Mouse (Mus musculus): ENCODE results near the gene Sag. TPM values are rescaled to one million over a fixed set of nuclear protein-coding genes. Genes with fewer than 3 reads are reported as not detected.

Gene Sag
- total and polyA plus RNA-seq, 3 experiments = 0.16 to 0.57 (median 0.43) TPM

GRCm38 (mm10) chr1:87879494-87880325, 76.2 kb downstream of the Sag start:
- Histone ChIP-seq H3K4me1 (ENCODE audit: control insufficient read depth, insufficient read depth, low read length) (peaks cover 31% of the 10 kb centered on the region), H3K27ac (peak overlapping the region; percentile 81), H3K4me3 (no peak overlapping the region), H3K79me2 (replicated peaks; ENCODE audit: control insufficient read depth, insufficient read depth, low read length) (peaks cover 11% of the 10 kb centered on the region), H3K9ac (ENCODE audit: low read depth, low read length) (0 out of 2 replicates have a peak overlapping the region, but pooled peaks have one; percentile 1), H3K36me3 (ENCODE audit: control insufficient read depth, insufficient read depth, low read length) (peaks cover 41% of the 10 kb centered on the region), H3K27me3 (ENCODE audit: control insufficient read depth, insufficient read depth, low read length) (no peaks in the 10 kb centered on the region)
- intact Hi-C loops (cut with DNase I) = loop anchor here (2.0 kb wide), 1 partner anchor 21 kb away; no protein-coding TSS in a partner anchor
- TF ChIP-seq EP300 (IDR thresholded peaks at IDR 0.05; ENCODE audit: insufficient read depth, low read depth, low read length) (peak; percentile 74; the same call in 1 of the 2 replicates), POLR2A (IDR thresholded peaks at IDR 0.05; ENCODE audit: insufficient read depth, low read depth, low read length) (no peak), CTCF (IDR thresholded peaks at IDR 0.05) (no peak)
- 0% methylated on average over 3 of the region's 3 CpGs for WGBS
- peak; percentile 86 to 88 for DNase-seq

- no peak for DNase-seq
- TF ChIP-seq EP300 (IDR thresholded peaks at IDR 0.05; ENCODE audit: insufficient read depth, low read depth, low read length) (no peak), CTCF (IDR thresholded peaks at IDR 0.05) (no peak), POLR2A (IDR thresholded peaks at IDR 0.05; ENCODE audit: insufficient read depth, low read depth, low read length) (no peak)
- H3K4me1 ChIP-seq (ENCODE audit: control insufficient read depth, insufficient read depth, low read length) = peaks cover 31% of the 10 kb centered on the region
- no peaks in the 10 kb centered on the region for H3K27me3 ChIP-seq (ENCODE audit: control insufficient read depth, insufficient read depth, low read length)
- peaks cover 11% of the 10 kb centered on the region for H3K79me2 ChIP-seq (replicated peaks; ENCODE audit: control insufficient read depth, insufficient read depth, low read length)
- H3K9ac ChIP-seq (ENCODE audit: low read depth, low read length) = no peak overlapping the region
- H3K4me3 ChIP-seq = no peak overlapping the region
- H3K27ac ChIP-seq = peak overlapping the region; percentile 81
- WGBS = 72% methylated on average over 6 of the region's 6 CpGs
- intact Hi-C loops (cut with DNase I) = loop anchor here (2.0 kb wide), 1 partner anchor 21 kb away; no protein-coding TSS in a partner anchor
- peaks cover 41% of the 10 kb centered on the region for H3K36me3 ChIP-seq (ENCODE audit: control insufficient read depth, insufficient read depth, low read length)
Observed at GRCm38 (mm10) chr1:87880326-87880627, 76.8 kb downstream of the Sag start.

- Histone ChIP-seq H3K4me1 (ENCODE audit: control insufficient read depth, insufficient read depth, low read length) (peaks cover 31% of the 10 kb centered on the region), H3K9ac (ENCODE audit: low read depth, low read length) (no peak overlapping the region), H3K27me3 (ENCODE audit: control insufficient read depth, insufficient read depth, low read length) (no peaks in the 10 kb centered on the region), H3K4me3 (no peak overlapping the region), H3K27ac (peak overlapping the region; percentile 81), H3K36me3 (ENCODE audit: control insufficient read depth, insufficient read depth, low read length) (peaks cover 41% of the 10 kb centered on the region), H3K79me2 (replicated peaks; ENCODE audit: control insufficient read depth, insufficient read depth, low read length) (peaks cover 11% of the 10 kb centered on the region)
- 28% methylated on average over 2 of the region's 2 CpGs for WGBS
- TF ChIP-seq EP300 (IDR thresholded peaks at IDR 0.05; ENCODE audit: insufficient read depth, low read depth, low read length) = 0 out of 2 replicates have a peak, but pooled peaks have one; percentile 17
- TF ChIP-seq CTCF (IDR thresholded peaks at IDR 0.05) = no peak
- no peak for TF ChIP-seq POLR2A (IDR thresholded peaks at IDR 0.05; ENCODE audit: insufficient read depth, low read depth, low read length)
- peak; percentile 46 to 48 for DNase-seq
- intact Hi-C loops (cut with DNase I) = loop anchor here (2.0 kb wide), 1 partner anchor 22 kb away; no protein-coding TSS in a partner anchor
Observed at GRCm38 (mm10) chr1:87880856-87881255, 77.4 kb downstream of the Sag start.

GRCm38 (mm10) chr1:87881726-87882125, 78.2 kb downstream of the Sag start:
- H3K4me1 ChIP-seq (ENCODE audit: control insufficient read depth, insufficient read depth, low read length) = peaks cover 30% of the 10 kb centered on the region
- 64% methylated on average over 4 of the region's 4 CpGs for WGBS

GRCm38 (mm10) chr1:87882554-87882953, 79.1 kb downstream of the Sag start:
- peaks cover 28% of the 10 kb centered on the region for H3K4me1 ChIP-seq (ENCODE audit: control insufficient read depth, insufficient read depth, low read length)
- H3K36me3 ChIP-seq (ENCODE audit: control insufficient read depth, insufficient read depth, low read length) = peaks cover 43% of the 10 kb centered on the region
- H3K27ac ChIP-seq = no peak overlapping the region
- no peak overlapping the region for H3K4me3 ChIP-seq
- intact Hi-C loops (cut with DNase I) = no loop called here
- DNase-seq = no peak
- peaks cover 1% of the 10 kb centered on the region for H3K79me2 ChIP-seq (replicated peaks; ENCODE audit: control insufficient read depth, insufficient read depth, low read length)
- TF ChIP-seq CTCF (IDR thresholded peaks at IDR 0.05) = no peak
- no peak for TF ChIP-seq POLR2A (IDR thresholded peaks at IDR 0.05; ENCODE audit: insufficient read depth, low read depth, low read length)
- no peak for TF ChIP-seq EP300 (IDR thresholded peaks at IDR 0.05; ENCODE audit: insufficient read depth, low read depth, low read length)
- H3K9ac ChIP-seq (ENCODE audit: low read depth, low read length) = no peak overlapping the region
- no peaks in the 10 kb centered on the region for H3K27me3 ChIP-seq (ENCODE audit: control insufficient read depth, insufficient read depth, low read length)

More at GRCm38 (mm10) chr1:87881726-87882125, 78.2 kb downstream of the Sag start:
- H3K27me3 ChIP-seq (ENCODE audit: control insufficient read depth, insufficient read depth, low read length) = no peaks in the 10 kb centered on the region
- DNase-seq = no peak
- H3K4me3 ChIP-seq = no peak overlapping the region
- no peak for TF ChIP-seq POLR2A (IDR thresholded peaks at IDR 0.05; ENCODE audit: insufficient read depth, low read depth, low read length)
- TF ChIP-seq CTCF (IDR thresholded peaks at IDR 0.05) = no peak
- no peak for TF ChIP-seq EP300 (IDR thresholded peaks at IDR 0.05; ENCODE audit: insufficient read depth, low read depth, low read length)
- intact Hi-C loops (cut with DNase I) = loop anchor here (2.0 kb wide), 1 partner anchor 23 kb away; no protein-coding TSS in a partner anchor
- peaks cover 43% of the 10 kb centered on the region for H3K36me3 ChIP-seq (ENCODE audit: control insufficient read depth, insufficient read depth, low read length)
- H3K9ac ChIP-seq (ENCODE audit: low read depth, low read length) = no peak overlapping the region
- H3K79me2 ChIP-seq (replicated peaks; ENCODE audit: control insufficient read depth, insufficient read depth, low read length) = peaks cover 5% of the 10 kb centered on the region
- H3K27ac ChIP-seq = peak overlapping the region; percentile 81; the same call in 1 of the 2 replicates

- Histone ChIP-seq H3K4me3 (no peak overlapping the region), H3K36me3 (ENCODE audit: control insufficient read depth, insufficient read depth, low read length) (peaks cover 21% of the 10 kb centered on the region), H3K27ac (peak overlapping the region; percentile 5; the same call in 1 of the 2 replicates), H3K9ac (ENCODE audit: low read depth, low read length) (no peak overlapping the region), H3K27me3 (ENCODE audit: control insufficient read depth, insufficient read depth, low read length) (no peaks in the 10 kb centered on the region), H3K79me2 (replicated peaks; ENCODE audit: control insufficient read depth, insufficient read depth, low read length) (peaks cover 1% of the 10 kb centered on the region; the same call in 1 of the 2 replicates), H3K4me1 (ENCODE audit: control insufficient read depth, insufficient read depth, low read length) (peaks cover 12% of the 10 kb centered on the region)
- TF ChIP-seq POLR2A (IDR thresholded peaks at IDR 0.05; ENCODE audit: insufficient read depth, low read depth, low read length) (no peak), CTCF (IDR thresholded peaks at IDR 0.05) (no peak), EP300 (IDR thresholded peaks at IDR 0.05; ENCODE audit: insufficient read depth, low read depth, low read length) (no peak)
- WGBS = 32% methylated on average over 1 of the region's 1 CpGs
- intact Hi-C loops (cut with DNase I) = loop anchor here (5.0 kb wide), 1 partner anchor 34 kb away; no protein-coding TSS in a partner anchor
- DNase-seq = no peak
Observed at GRCm38 (mm10) chr1:87890960-87891359, 87.5 kb downstream of the Sag start.

Measured in heart, adult 2 months (tissue).